30 mouse cellular contexts compared by ENCODE assay signal in genomic region chr5:5421439-5421838, GRCm38 (mm10). TPM values are rescaled to one million over a fixed set of nuclear protein-coding genes. Genes with fewer than 3 reads are reported as not detected.
A peak's percentile ranks its signal among the peaks of the same experiment; 100 is the strongest.
DNase-seq lines count a peak whose midpoint lies in the region; TF ChIP-seq lines count a peak whose summit lies in the region.
"Had no signal": no experiment of that assay in that cellular context is flagged by ENCODE, and none has a peak within 500 bp of the region (broad histone marks: within the 10 kb centered on the region; RNA-seq: fewer than 3 reads in every experiment).

No protein-coding gene starts in this region.

- DNase-seq in 3T3-L1 (ENCODE audit: low read depth, low spot score) (peak; percentile 59), CH12.LX (ENCODE audit: extremely low read depth) (peak; percentile 45)
- DNase-seq in urinary bladder, adult 2 months (ENCODE audit: low spot score) = no peak
- no peak for DNase-seq in heart, adult 18-20 months
- DNase-seq in right cerebral cortex, postnatal 14 days = no peak
- DNase-seq: adrenal gland, adult 8-10 months; adrenal gland, postnatal 25 days; cerebellum, adult 18-20 months; cerebellum, adult 9-10 months; cerebellum, postnatal 14 days; gastrocnemius, postnatal 10 days; gastrocnemius, postnatal 36 days had no signal

- no peak for TF ChIP-seq POLR2A in CH12.LX (IDR thresholded peaks at IDR 0.05; ENCODE audit: low read depth, low read length)
- no peak for TF ChIP-seq POLR2A in bone marrow macrophage, adult 2 months (IDR thresholded peaks at IDR 0.05; ENCODE audit: borderline replicate concordance, low read depth, low read length)

- TF ChIP-seq RAD21 in CH12.LX (IDR thresholded peaks at IDR 0.05; ENCODE audit: low read depth, low read length) = no peak

- no peak overlapping the region for H3K27ac ChIP-seq in CH12.LX (ENCODE audit: insufficient read depth, low read depth)
- H3K27ac ChIP-seq in bone marrow macrophage, adult 2 months (ENCODE audit: insufficient read depth, low read depth, low read length) = peak overlapping the region; percentile 77
- H3K27ac ChIP-seq: forebrain, embryonic 10.5 days; forebrain, embryonic 13.5 days; hindbrain, embryonic 12.5 days; hindbrain, embryonic 15.5 days had no signal

- H3K9me3 ChIP-seq in CH12.LX (replicated peaks; ENCODE audit: low read length) = peaks cover 7% of the 10 kb centered on the region
- H3K9me3 ChIP-seq: forebrain, embryonic 10.5 days; forebrain, embryonic 13.5 days; G1E; hindbrain, embryonic 12.5 days; hindbrain, embryonic 15.5 days had no signal

- peaks cover 2% of the 10 kb centered on the region; the same call in 1 of the 2 replicates for H3K79me2 ChIP-seq in CH12.LX (replicated peaks; ENCODE audit: control insufficient read depth, extremely low read depth, insufficient read depth, poor library complexity, severe bottlenecking)

- no peak overlapping the region for H3K9ac ChIP-seq in CH12.LX (ENCODE audit: insufficient read depth, low read depth)
- H3K9ac ChIP-seq: forebrain, embryonic 13.5 days; hindbrain, embryonic 12.5 days; hindbrain, embryonic 15.5 days had no signal

- no peaks in the 10 kb centered on the region for H3K36me3 ChIP-seq in CH12.LX (replicated peaks in 1 of 2; ENCODE audit: control insufficient read depth in 1 of 2, insufficient read depth in 1 of 2, low read length in 1 of 2)
- H3K36me3 ChIP-seq: forebrain, embryonic 10.5 days; G1E; hindbrain, embryonic 12.5 days; hindbrain, embryonic 15.5 days had no signal

- in situ Hi-C loops in CH12.LX (cut with MboI; ENCODE audit: low pct_ligation_motif_present, low pct_unique_long_range_greater_than_20kb, low sequenced_read_pairs) = loop anchor here (5.0 kb wide), 1 partner anchor 56 kb away; the partner anchor contains the start of gene 1700015F17Rik

- dilution Hi-C loops in CH12.LX (cut with MboI; ENCODE audit: extremely low pct_ligation_motif_present, extremely low pct_unique_long_range_greater_than_20kb, low sequenced_read_pairs) = no loop called here

- H3K4me3 ChIP-seq in CH12.LX (replicated peaks in 1 of 3; ENCODE audit: low read depth in 2 of 3, low read length in 2 of 3, poor library complexity in 1 of 3) = no peak overlapping the region
- H3K4me3 ChIP-seq in bone marrow macrophage, adult 2 months (ENCODE audit: insufficient read depth, low read length) = no peak overlapping the region
- H3K4me3 ChIP-seq: forebrain, embryonic 10.5 days; forebrain, embryonic 13.5 days; hindbrain, embryonic 12.5 days; hindbrain, embryonic 15.5 days had no signal

- TF ChIP-seq CTCF in CH12.LX (conservative IDR thresholded peaks at IDR 0.05 in 1 of 2, IDR thresholded peaks at IDR 0.05 in 1 of 2; ENCODE audit: low read depth in 2 of 2, low read length in 2 of 2) = no peak
- no peak for TF ChIP-seq CTCF in bone marrow macrophage, adult 2 months (IDR thresholded peaks at IDR 0.05; ENCODE audit: low read depth, low read length)

- H3K4me1 ChIP-seq in CH12.LX (ENCODE audit: control insufficient read depth in 1 of 2, insufficient read depth in 2 of 2) = peaks cover 8 to 38% of the 10 kb centered on the region in 2 experiments
- H3K4me1 ChIP-seq in bone marrow macrophage, adult 2 months (ENCODE audit: control insufficient read depth, insufficient read depth, low read length) = peaks cover 19% of the 10 kb centered on the region
- H3K4me1 ChIP-seq: forebrain, embryonic 10.5 days; forebrain, embryonic 13.5 days; hindbrain, embryonic 12.5 days; hindbrain, embryonic 15.5 days had no signal

- no peaks in the 10 kb centered on the region for H3K27me3 ChIP-seq in CH12.LX (replicated peaks)
- H3K27me3 ChIP-seq: forebrain, embryonic 13.5 days; hindbrain, embryonic 12.5 days; hindbrain, embryonic 15.5 days had no signal

- no peak overlapping the region for H3K4me2 ChIP-seq in CH12.LX (ENCODE audit: insufficient read depth, low read depth, poor library complexity, severe bottlenecking)
- H3K4me2 ChIP-seq: forebrain, embryonic 13.5 days; heart, embryonic 11.5 days; hindbrain, embryonic 12.5 days; hindbrain, embryonic 15.5 days had no signal

- TF ChIP-seq EP300 in CH12.LX (IDR thresholded peaks at IDR 0.05; ENCODE audit: low read length) = no peak

TF ChIP-seq in CH12.LX, 34 proteins besides CTCF, POLR2A, EP300 and RAD21:
- TF ChIP-seq MEF2A (IDR thresholded peaks at IDR 0.05; ENCODE audit: borderline replicate concordance, low read depth, low read length) = no peak
- TF ChIP-seq GABPA (IDR thresholded peaks at IDR 0.05; ENCODE audit: insufficient replicate concordance, low read depth, low read length) = no peak
- TF ChIP-seq BHLHE40 (IDR thresholded peaks at IDR 0.05; ENCODE audit: low read depth, low read length) = no peak
- TF ChIP-seq CHD2 (IDR thresholded peaks at IDR 0.05; ENCODE audit: low read length) = peak; percentile 65
- TF ChIP-seq USF2 (conservative IDR thresholded peaks at IDR 0.05; ENCODE audit: low read depth, low read length) = no peak

RNA-seq across cellular contexts. Expression of gene Cdk14, which starts 1.3 kb away (rescaled TPM):
- total RNA-seq in CH12.LX (2012; rRNA removed) = 9.3 and 12.0 TPM in 2 replicates
- total RNA-seq in CH12.LX (2014; rRNA removed) = 3.5 and 3.7 TPM in 2 replicates
- polyA plus RNA-seq in CH12.LX (2012; ENCODE audit: insufficient read length, low read depth) = 8.9 TPM in 2 replicates
- polyA plus RNA-seq in bone marrow macrophage, adult 2 months (2012; ENCODE audit: insufficient read depth, insufficient read length, missing spikeins) = 43.0 and 43.6 TPM in 2 replicates
- 6.9 and 8.2 TPM in 2 replicates for polyA plus RNA-seq in urinary bladder, adult 2 months (2012; rRNA removed)
- 1 to 10 TPM; 5.5 to 7.7 TPM for total RNA-seq in heart, adult 18-20 months (2021)
- polyA plus RNA-seq: G1E had no signal

RNA-seq across cellular contexts. Expression of gene 1700015F17Rik, which starts 57.5 kb away (rescaled TPM):
- not detected in 2 replicates for total RNA-seq in CH12.LX (2012; rRNA removed)
- not detected in 2 replicates for total RNA-seq in CH12.LX (2014; rRNA removed)
- not detected in 2 replicates for polyA plus RNA-seq in CH12.LX (2012; ENCODE audit: insufficient read length, low read depth)
- polyA plus RNA-seq in bone marrow macrophage, adult 2 months (2012; ENCODE audit: insufficient read depth, insufficient read length, missing spikeins) = not detected in 2 replicates
- 0.10 TPM in 1 of 2 replicates, not detected in the other for polyA plus RNA-seq in urinary bladder, adult 2 months (2012; rRNA removed)
- total RNA-seq in heart, adult 18-20 months (2021) = not detected
- total RNA-seq: adrenal gland, postnatal 25 days; G1E; gastrocnemius, adult 18-20 months; gastrocnemius, postnatal 10 days; gastrocnemius, postnatal 36 days; granulocyte monocyte progenitor cell, adult 5-6 weeks; heart, adult 8-10 months; heart, postnatal 25 days; hematopoietic stem cell, adult 5-6 weeks had no signal
- polyA plus RNA-seq: embryonic facial prominence, embryonic 11.5 days; embryonic facial prominence, embryonic 14.5 days; forebrain, embryonic 10.5 days; forebrain, embryonic 13.5 days; forebrain, embryonic 16.5 days; G1E; heart, embryonic 11.5 days; heart, embryonic 14.5 days; heart, postnatal 0 days; hindbrain, embryonic 12.5 days; hindbrain, embryonic 15.5 days; intestine, embryonic 14.5 days had no signal

Comparison
In these comparisons a context has a peak if more than half of its experiments do, and no peak if none do; other contexts are left out.
1. DNase-seq: peak in 3T3-L1 (single experiment) and CH12.LX (single experiment); none in urinary bladder, adult 2 months (single experiment), heart, adult 18-20 months (0 of 2) and right cerebral cortex, postnatal 14 days (single experiment).